Mouse (Mus musculus) lung, adult 2 months (tissue): ENCODE data around the gene Mst1.

Experiments
- CTCF ChIP-seq: fragments of 200-500 bp; IDR thresholded peaks from 2 replicates; pipeline ENCODE4 v1.5.1; 2011; ENCODE audit warnings: mild to moderate bottlenecking, low read length, control low read depth; ENCODE audit not compliant: insufficient read depth
- POLR2A ChIP-seq: fragments of 200-500 bp; IDR thresholded peaks from 2 replicates; pipeline ENCODE4 v1.6.1; 2011; ENCODE audit warnings: low read depth, mild to moderate bottlenecking, control low read depth, low read length, borderline replicate concordance; ENCODE audit errors: extremely low read depth

DNA sequence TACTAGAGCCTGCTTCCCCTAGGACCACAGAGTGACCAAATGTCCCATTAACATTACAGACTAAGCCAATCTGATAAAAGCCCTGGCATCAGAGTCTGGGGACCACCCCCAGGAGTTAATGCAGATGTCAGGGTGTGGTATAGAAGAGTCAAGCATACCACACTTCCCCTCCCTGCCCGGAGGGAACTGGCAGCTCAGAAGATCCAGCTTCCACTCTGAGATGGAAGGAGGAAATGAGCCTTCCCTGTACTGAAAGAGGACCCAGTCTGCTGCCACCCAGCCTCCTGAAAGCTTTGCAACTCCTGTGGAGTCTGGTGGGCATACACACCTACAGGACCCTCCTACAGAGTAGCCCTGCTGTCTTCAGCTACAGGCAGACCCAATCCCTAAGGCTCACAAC, 25.2 kb upstream of the Mst1 start:
- TF ChIP-seq POLR2A, result no peak
- no peak for TF ChIP-seq CTCF
